Mouse (Mus musculus): ENCODE results near the gene Slc25a11. TPM values are rescaled to one million over a fixed set of nuclear protein-coding genes. Genes with fewer than 3 reads are reported as not detected.

Gene Slc25a11
- 207 and 246 TPM in 2 replicates for polyA plus RNA-seq (2016; fragmentation: Nextera tagmentation; extraction: Ambion mirVana)

- no peaks in the 10 kb centered on the region for H3K27me3 ChIP-seq (ENCODE audit: insufficient read depth, poor library complexity, severe bottlenecking)
- H3K27ac ChIP-seq, result peak within 1 kb of the TSS; percentile 97
- WGBS, result under 1% methylated on average over 63 of the region's 63 CpGs
- peak; percentile 99 for DNase-seq (ENCODE audit: low spot score)
- peaks cover 45% of the 10 kb centered on the region for H3K4me1 ChIP-seq
- peaks cover 67% of the 10 kb centered on the region for H3K36me3 ChIP-seq
- H3K9me3 ChIP-seq, result no peaks in the 10 kb centered on the region
- peak within 1 kb of the TSS; percentile 70 for H3K4me3 ChIP-seq
These were observed at the start of gene Slc25a11, which contains the start of gene Rnf167 for GRCm38 (mm10) chr11:70646691-70647650. Slc25a11 (minus strand) TSS chr11:70647479. Rnf167 (plus strand) TSS chr11:70647235.

GRCm38 (mm10) chr11:70693504-70693903 is 46.2 kb upstream of the Slc25a11 start:
- Histone ChIP-seq H3K4me3 (no peak overlapping the region), H3K27me3 (ENCODE audit: insufficient read depth, poor library complexity, severe bottlenecking) (no peaks in the 10 kb centered on the region), H3K36me3 (no peaks in the 10 kb centered on the region), H3K9me3 (no peaks in the 10 kb centered on the region), H3K27ac (no peak overlapping the region), H3K4me1 (peaks cover 14% of the 10 kb centered on the region)
- no peak for DNase-seq (ENCODE audit: low spot score)
- 51% methylated on average over 3 of the region's 3 CpGs for whole genome bisulfite sequencing

GRCm38 (mm10) chr11:70689578-70689977 is 42.3 kb upstream of the Slc25a11 start:
- WGBS, result 34% methylated on average over 4 of the region's 4 CpGs
- H3K27ac ChIP-seq, result no peak overlapping the region
- peaks cover 35% of the 10 kb centered on the region for H3K4me1 ChIP-seq
- peaks cover 17% of the 10 kb centered on the region for H3K36me3 ChIP-seq
- no peak for DNase-seq (ENCODE audit: low spot score)
- H3K4me3 ChIP-seq, result no peak overlapping the region
- H3K9me3 ChIP-seq, result no peaks in the 10 kb centered on the region
- no peaks in the 10 kb centered on the region for H3K27me3 ChIP-seq (ENCODE audit: insufficient read depth, poor library complexity, severe bottlenecking)

GRCm38 (mm10) chr11:70688372-70688771 is 41.1 kb upstream of the Slc25a11 start:
- Histone ChIP-seq H3K4me3 (peak overlapping the region; percentile 92), H3K27ac (peak overlapping the region; percentile 96), H3K4me1 (peaks cover 35% of the 10 kb centered on the region), H3K27me3 (ENCODE audit: insufficient read depth, poor library complexity, severe bottlenecking) (no peaks in the 10 kb centered on the region), H3K9me3 (no peaks in the 10 kb centered on the region), H3K36me3 (peaks cover 28% of the 10 kb centered on the region)
- DNase-seq (ENCODE audit: low spot score), result no peak
- WGBS, result 10% methylated on average over 8 of the region's 8 CpGs

- H3K9me3 ChIP-seq, result no peaks in the 10 kb centered on the region
- peak within 1 kb of the TSS; percentile 92 for H3K4me3 ChIP-seq
- peaks cover 35% of the 10 kb centered on the region for H3K36me3 ChIP-seq
- H3K27me3 ChIP-seq (ENCODE audit: insufficient read depth, poor library complexity, severe bottlenecking), result no peaks in the 10 kb centered on the region
- WGBS, result under 1% methylated on average over 55 of the region's 55 CpGs
- H3K4me1 ChIP-seq, result peaks cover 37% of the 10 kb centered on the region
- peak; percentile 90 for DNase-seq (ENCODE audit: low spot score)
- H3K27ac ChIP-seq, result peak within 1 kb of the TSS; percentile 96
These were observed 40.4 kb upstream of the Slc25a11 start, which contains the start of gene Camta2 for GRCm38 (mm10) chr11:70687601-70688199. Camta2 (minus strand) TSS chr11:70688105.

GRCm38 (mm10) chr11:70686901-70687566 is 39.8 kb upstream of the Slc25a11 start:
- peak overlapping the region; percentile 92 for H3K4me3 ChIP-seq
- peaks cover 43% of the 10 kb centered on the region for H3K4me1 ChIP-seq
- no peaks in the 10 kb centered on the region for H3K27me3 ChIP-seq (ENCODE audit: insufficient read depth, poor library complexity, severe bottlenecking)
- H3K36me3 ChIP-seq, result peaks cover 40% of the 10 kb centered on the region
- H3K27ac ChIP-seq, result peak overlapping the region; percentile 96
- no peaks in the 10 kb centered on the region for H3K9me3 ChIP-seq
- 5% methylated on average over 16 of the region's 16 CpGs for WGBS
- DNase-seq (ENCODE audit: low spot score), result no peak

- Histone ChIP-seq H3K27ac (no peak overlapping the region), H3K9me3 (no peaks in the 10 kb centered on the region), H3K36me3 (peaks cover 66% of the 10 kb centered on the region), H3K4me3 (no peak overlapping the region), H3K4me1 (peaks cover 42% of the 10 kb centered on the region), H3K27me3 (ENCODE audit: insufficient read depth, poor library complexity, severe bottlenecking) (0 out of 2 replicates have a peak, but pooled peaks cover 3% of the 10 kb centered on the region)
- 76% methylated on average over 5 of the region's 5 CpGs for WGBS
- no peak for DNase-seq (ENCODE audit: low spot score)
These were observed 36.4 kb upstream of the Slc25a11 start for GRCm38 (mm10) chr11:70683640-70684039.

- 14% methylated on average over 8 of the region's 11 CpGs for WGBS
- H3K27ac ChIP-seq, result peak overlapping the region; percentile 69
- no peaks in the 10 kb centered on the region for H3K9me3 ChIP-seq
- no peak for DNase-seq (ENCODE audit: low spot score)
- 0 out of 2 replicates have a peak overlapping the region, but pooled peaks have one; percentile 3 for H3K4me3 ChIP-seq
- H3K36me3 ChIP-seq, result peaks cover 71% of the 10 kb centered on the region
- 0 out of 2 replicates have a peak, but pooled peaks cover 3% of the 10 kb centered on the region for H3K27me3 ChIP-seq (ENCODE audit: insufficient read depth, poor library complexity, severe bottlenecking)
- H3K4me1 ChIP-seq, result peaks cover 29% of the 10 kb centered on the region
These were observed 34.8 kb upstream of the Slc25a11 start for GRCm38 (mm10) chr11:70681897-70682581.

- Histone ChIP-seq H3K4me1 (peaks cover 25% of the 10 kb centered on the region), H3K9me3 (no peaks in the 10 kb centered on the region), H3K4me3 (no peak overlapping the region), H3K27ac (peak overlapping the region; percentile 69; the same call in 1 of the 2 replicates), H3K36me3 (peaks cover 76% of the 10 kb centered on the region), H3K27me3 (ENCODE audit: insufficient read depth, poor library complexity, severe bottlenecking) (0 out of 2 replicates have a peak, but pooled peaks cover 3% of the 10 kb centered on the region)
- WGBS, result 55% methylated on average over 12 of the region's 12 CpGs
- no peak for DNase-seq (ENCODE audit: low spot score)
These were observed 33.9 kb upstream of the Slc25a11 start for GRCm38 (mm10) chr11:70681170-70681569.

GRCm38 (mm10) chr11:70679894-70680293 is 32.6 kb upstream of the Slc25a11 start:
- 0 out of 2 replicates have a peak, but pooled peaks cover 3% of the 10 kb centered on the region for H3K27me3 ChIP-seq (ENCODE audit: insufficient read depth, poor library complexity, severe bottlenecking)
- no peaks in the 10 kb centered on the region for H3K9me3 ChIP-seq
- H3K36me3 ChIP-seq, result peaks cover 76% of the 10 kb centered on the region
- DNase-seq (ENCODE audit: low spot score), result no peak
- WGBS, result 91% methylated on average over 8 of the region's 8 CpGs
- H3K27ac ChIP-seq, result no peak overlapping the region
- peaks cover 24% of the 10 kb centered on the region for H3K4me1 ChIP-seq
- no peak overlapping the region for H3K4me3 ChIP-seq

- Histone ChIP-seq H3K4me1 (peaks cover 25% of the 10 kb centered on the region), H3K9me3 (no peaks in the 10 kb centered on the region), H3K36me3 (peaks cover 75% of the 10 kb centered on the region), H3K27me3 (ENCODE audit: insufficient read depth, poor library complexity, severe bottlenecking) (0 out of 2 replicates have a peak, but pooled peaks cover 3% of the 10 kb centered on the region), H3K27ac (no peak overlapping the region), H3K4me3 (no peak overlapping the region)
- WGBS, result 92% methylated on average over 8 of the region's 8 CpGs
- no peak for DNase-seq (ENCODE audit: low spot score)
These were observed 32.1 kb upstream of the Slc25a11 start for GRCm38 (mm10) chr11:70679361-70679760.

GRCm38 (mm10) chr11:70678576-70678975 is 31.3 kb upstream of the Slc25a11 start:
- Histone ChIP-seq H3K4me3 (no peak overlapping the region), H3K9me3 (no peaks in the 10 kb centered on the region), H3K27ac (no peak overlapping the region), H3K36me3 (peaks cover 75% of the 10 kb centered on the region), H3K27me3 (ENCODE audit: insufficient read depth, poor library complexity, severe bottlenecking) (0 out of 2 replicates have a peak, but pooled peaks cover 3% of the 10 kb centered on the region), H3K4me1 (peaks cover 27% of the 10 kb centered on the region)
- no peak for DNase-seq (ENCODE audit: low spot score)
- 81% methylated on average over 2 of the region's 2 CpGs for WGBS

Measured in heart, embryonic 10.5 days (tissue).